Mouse (Mus musculus): ENCODE data around the gene Mib2.

Mib2 gene

GRCm38 (mm10) chr4:155618321-155618720 lies 50.7 kb downstream of the Mib2 start:
- DNase-seq (ENCODE audit: low read depth, low spot score) = no peak

GRCm38 (mm10) chr4:155613264-155613663 lies 55.7 kb downstream of the Mib2 start:
- DNase-seq (ENCODE audit: low read depth, low spot score) = no peak

- no peak for DNase-seq (ENCODE audit: low read depth, low spot score)
Observed at GRCm38 (mm10) chr4:155611860-155612259, 57.1 kb downstream of the Mib2 start.

- DNase-seq (ENCODE audit: low read depth, low spot score) = no peak
Observed at GRCm38 (mm10) chr4:155606825-155607224, 62.2 kb downstream of the Mib2 start.

- no peak for DNase-seq (ENCODE audit: low read depth, low spot score)
Observed at GRCm38 (mm10) chr4:155605132-155605531, 63.9 kb downstream of the Mib2 start.

Data from telencephalon, adult 2 months (tissue).